Mouse (Mus musculus): ENCODE results near the gene Smco3.
"Not testable (repeated sequence)": the region's sequence is repeated elsewhere in the genome, so short reads cannot be mapped to it uniquely, and the experiment has no call there.

The Smco3 gene

DNA sequence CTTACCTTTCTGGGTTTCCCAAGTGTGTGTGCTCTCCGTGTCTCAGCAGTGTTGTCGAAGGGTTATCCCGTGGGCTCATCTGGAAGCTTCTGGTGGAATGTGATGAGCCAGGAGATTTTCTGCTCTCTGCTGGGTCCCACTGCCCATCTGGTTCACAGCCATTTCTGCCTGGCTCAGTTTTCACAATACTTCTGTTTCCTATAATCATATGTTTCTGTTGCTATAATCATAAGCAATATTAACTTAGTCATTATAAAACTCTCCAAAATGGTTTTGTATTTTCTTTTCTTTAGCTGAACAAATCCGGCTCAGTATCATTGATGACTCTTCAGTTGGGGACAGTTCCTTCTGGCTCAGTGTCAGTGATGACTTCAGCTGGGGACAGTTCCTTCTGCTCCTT, at the start of gene Smco3:
TSS of gene Smco3 (minus strand) at position 101 of the 400 bp plus-strand sequence.
- no peak for DNase-seq

DNA sequence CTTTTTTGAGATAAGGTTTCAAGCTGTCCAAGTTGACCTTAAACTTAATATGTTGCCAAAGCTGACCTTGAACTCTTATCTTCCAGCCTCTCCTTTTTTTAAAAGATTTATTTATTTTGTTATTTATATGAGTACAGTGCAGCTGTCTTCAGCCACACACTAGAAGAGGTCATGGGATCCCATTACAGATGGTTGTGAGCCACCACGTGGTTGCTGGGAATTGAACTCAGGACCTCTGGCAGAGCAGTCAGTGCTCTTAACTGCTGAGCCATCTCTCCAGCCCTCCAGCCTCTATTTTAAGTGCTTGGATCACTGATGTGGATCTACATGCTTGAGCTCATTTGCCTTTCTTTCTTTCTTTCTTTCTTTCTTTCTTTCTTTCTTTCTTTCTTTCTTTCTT, 49.5 kb upstream of the Smco3 start:
- DNase-seq, result not testable (repeated sequence)

DNA sequence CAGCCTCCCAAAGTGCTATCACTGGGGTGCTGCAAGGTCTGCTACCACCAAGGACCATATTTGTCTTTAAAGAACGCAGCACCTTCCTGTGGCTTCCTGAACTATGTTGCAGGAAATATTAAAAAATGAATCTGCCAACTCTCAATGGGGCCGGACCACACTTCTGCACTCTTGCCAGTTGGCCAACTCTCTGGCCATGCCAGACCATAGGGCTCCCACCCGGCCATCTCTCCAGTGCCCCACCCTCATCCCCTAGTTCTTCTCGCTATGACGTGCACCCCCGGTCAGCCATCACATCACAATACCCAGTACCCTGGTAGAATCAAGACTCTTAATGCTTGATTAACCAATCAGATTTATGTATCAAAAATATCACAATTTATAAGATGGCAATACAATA, 48.7 kb upstream of the Smco3 start:
- DNase-seq, result no peak

DNA sequence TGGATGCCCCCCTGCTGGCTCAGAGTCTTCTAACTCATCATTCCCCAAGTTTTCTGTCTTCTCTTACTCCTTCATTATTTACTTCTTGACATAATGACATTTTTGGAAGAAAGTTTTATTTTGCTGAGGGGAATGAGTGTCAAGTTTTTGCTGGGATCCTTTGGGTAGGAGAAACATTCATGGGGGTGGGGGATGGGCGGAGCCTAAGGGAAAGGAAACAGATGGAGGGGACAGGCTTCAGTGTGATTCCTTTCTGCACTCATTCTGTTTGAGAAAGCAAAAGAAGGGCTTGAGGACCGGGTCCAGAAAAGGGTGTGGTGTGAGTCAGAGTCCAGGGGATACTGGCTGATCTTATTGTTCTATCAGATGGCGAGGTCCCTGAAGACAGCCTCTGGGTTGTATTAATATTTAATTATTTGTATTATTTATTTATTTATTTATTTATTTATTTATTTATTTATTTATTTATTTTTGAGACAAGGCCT, 48.2 kb upstream of the Smco3 start:
- DNase-seq, result no peak

DNA sequence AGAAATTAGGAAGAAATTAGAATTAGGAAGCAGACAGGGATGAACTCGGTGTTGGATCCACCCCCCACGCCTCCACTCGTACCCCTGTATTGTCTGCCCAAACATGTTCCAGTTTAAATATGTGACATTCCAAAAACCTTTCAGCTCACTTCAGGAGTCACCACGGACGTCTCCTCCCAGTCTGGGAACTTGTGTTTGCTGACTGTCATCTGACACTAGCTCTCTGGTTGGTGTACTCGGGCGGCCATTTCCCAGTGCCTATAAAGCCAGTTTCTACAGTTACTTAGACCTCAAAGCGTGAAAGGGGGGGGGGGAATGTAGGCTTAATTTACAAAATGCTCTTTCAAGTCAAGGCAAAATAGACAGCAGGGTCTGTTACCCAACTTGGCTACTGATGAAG, 46.4 kb upstream of the Smco3 start:
- DNase-seq, result no peak

DNA sequence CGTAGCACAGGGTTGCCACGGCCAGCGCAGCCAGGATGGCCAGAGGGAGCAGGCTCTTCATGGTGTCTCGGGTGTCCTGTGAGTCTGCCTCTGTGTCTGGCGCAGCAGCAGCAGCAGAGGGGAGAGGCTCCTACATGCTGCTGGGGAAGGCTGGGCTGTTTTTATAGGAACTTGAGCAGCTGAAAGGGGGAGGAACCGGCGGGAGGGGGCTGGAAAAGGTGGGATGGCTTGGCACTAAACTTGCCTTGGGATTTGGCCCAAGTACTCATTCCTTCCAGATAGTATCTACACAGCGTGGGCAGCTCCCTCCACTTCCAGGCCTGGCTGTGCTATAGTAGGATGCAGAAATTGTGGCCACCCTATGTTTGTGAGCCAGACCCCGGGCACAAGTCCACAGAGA, 40.4 kb upstream of the Smco3 start, which contains the start of gene Mgp:
TSS of gene Mgp (minus strand) at position 154 of the 400 bp plus-strand sequence.
- DNase-seq, result no peak

DNA sequence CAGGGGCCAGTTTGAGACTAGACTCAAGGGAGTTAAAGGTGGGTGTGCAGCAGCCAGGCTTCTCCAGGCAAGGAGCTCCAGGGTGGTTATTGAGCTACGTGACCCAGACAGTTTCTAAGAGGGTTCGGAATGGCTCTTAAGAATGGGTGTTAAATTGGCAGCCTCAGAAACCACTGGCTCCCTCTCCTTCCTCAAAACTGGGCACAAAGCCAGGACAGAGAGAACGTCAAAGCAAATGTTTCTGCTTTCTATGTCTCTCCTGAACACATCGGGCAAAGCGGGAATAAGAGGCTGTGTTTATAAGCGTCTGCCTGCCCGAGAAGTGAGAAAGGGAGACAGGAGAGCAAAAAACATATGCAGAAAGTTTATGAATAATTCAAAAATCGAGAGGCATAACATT, 39.3 kb upstream of the Smco3 start:
- no peak for DNase-seq

DNA sequence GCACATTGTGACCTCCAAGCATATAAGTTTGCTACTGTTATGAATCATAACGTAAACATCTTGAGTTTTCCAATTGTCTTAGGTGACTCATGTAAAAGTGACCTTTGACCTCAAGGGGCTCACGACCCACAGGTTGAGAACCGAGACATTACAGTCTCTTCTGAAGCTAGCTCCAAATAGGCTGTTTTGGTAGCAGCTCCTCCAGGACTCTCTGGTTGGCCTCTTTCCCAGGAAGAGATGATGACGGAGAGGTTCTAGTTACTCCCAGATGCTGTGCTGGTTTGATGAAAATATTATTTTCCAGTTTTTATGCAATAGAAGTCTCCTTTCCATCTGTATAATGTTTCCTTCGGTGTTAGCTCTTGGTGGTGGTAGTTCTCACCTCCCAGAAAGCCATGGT, 33.7 kb upstream of the Smco3 start:
- no peak for DNase-seq

DNA sequence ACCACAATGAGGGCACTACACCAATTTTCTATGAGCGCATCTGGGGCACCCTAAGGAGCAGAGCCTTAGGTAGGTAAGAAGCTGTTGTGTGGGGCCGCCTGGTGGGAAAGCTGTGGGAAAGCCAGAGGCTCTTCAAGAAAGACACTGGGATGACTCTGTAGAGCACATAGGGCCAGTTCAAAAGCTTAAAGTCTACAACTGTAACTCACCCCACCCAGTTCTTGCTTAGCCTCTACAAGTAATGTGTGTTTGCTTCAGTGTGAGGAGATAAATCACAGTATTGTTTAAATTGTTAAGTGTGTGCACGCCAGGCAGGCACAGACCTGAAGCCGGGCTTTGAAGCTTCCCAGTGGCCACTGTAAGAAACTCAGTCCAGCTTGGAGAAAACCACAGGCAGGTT, 30.9 kb upstream of the Smco3 start:
- DNase-seq, result no peak

DNA sequence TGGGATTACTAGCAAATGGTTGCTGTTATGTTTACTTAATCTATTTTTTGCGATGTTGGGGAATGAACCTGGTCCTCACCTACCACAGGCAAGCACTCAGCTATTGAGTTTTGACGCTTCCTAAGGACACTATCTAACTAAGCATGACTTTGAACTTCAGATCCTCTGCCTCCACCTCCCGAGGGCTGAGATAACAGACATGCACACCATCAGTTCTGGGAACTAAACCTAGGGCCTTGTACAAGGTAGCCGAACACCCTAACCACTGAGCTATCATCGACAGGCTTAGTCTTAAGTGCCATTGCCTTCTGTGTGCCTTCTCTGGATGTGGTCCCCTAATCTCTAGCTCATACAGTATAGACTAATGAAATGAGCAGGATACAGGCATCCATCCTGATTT, 30.1 kb upstream of the Smco3 start:
- no peak for DNase-seq

DNA sequence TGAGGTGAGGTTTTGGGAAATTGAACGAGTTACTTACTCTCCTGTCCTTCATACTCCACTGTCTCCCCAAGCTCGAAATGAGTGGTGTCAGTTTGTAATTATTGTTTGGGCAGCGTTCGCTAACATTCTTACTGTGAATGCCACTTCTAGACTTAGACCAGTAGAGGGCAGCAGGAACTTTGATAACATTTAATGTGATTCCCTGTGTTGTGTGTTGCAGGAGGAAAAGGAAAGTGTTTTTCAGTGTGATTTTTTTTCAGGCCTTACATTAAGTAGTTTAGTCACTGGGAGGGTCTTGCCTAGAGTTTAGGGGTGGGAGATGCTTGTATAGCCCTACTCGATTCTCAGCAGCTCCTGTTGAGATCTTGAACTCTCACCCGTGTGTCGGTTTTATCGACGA, 25.8 kb upstream of the Smco3 start:
- DNase-seq, result no peak

DNA sequence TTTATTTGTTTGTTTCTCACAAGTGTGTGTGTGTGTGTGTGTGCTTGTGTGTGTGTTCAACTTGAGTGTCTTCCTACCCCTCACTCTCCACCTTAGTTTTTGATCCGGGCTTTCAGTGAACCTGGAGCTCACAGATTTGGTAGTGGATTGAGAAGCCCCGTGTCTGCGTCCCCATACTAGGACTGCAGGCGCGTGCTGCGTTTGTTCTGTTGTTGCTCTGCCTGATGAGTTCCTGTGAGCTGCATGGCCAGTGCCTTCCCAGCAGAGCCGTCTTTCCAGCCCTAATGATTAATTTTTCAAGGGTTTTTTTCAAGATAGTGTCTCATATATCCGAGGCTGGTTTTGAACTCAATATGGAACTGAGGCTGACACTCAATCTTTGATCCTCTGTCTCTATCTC, 23.2 kb upstream of the Smco3 start:
- peak; percentile 55 for DNase-seq

DNA sequence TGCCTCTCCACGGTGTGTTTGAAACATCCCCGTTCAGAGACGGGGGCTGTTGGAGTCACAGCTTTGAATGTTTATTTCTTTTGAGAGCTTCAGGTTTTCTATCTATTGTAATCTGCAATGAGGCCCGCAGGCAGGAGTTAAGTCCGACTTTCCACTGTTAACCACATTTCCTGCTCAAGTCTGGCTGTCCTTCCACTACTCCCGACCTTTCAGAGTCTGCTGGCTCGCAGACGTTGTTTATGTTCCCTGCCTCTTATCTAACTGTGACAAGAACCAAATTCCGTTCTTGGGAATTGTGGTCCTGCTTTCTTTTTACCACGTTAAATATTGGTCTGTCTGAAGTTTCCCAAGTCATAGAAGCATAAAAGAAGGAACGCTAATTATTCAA, 22.6 kb upstream of the Smco3 start:
- DNase-seq, result no peak

DNA sequence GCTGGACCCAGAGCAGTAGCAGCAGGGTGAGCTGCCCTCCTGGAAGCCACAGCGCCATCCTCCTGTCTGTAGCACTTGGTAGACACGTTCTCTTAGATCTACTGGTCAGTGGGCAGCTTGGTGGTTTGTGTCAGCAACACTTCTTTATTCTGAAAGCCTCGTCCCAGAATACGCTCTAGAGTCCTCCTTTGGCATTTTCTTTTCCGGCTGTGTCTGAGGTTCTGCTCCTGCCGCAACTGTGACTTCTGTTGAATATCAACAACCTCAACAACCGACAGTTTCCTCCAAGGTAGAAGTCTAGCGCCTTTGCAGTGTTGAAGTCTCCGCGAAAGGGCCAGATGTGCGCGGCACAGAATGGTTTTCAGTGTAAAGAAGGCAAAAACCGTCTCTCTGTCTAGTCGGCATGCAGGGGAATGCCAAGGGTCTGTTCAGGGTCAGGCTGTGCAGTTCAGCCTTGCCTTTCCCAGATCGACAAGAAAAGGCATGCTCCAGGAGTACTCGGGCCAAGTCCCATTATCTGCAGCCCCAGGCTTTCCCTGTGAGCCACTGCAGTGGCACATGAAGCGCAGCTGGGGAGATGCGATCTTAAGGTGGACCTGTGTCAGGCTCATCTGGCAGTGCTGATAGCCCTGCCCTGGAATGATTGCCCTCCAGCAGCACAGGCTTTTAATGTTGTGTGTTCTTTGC, 22.1 kb upstream of the Smco3 start, which contains the start of gene Art4:
TSS of gene Art4 (minus strand) at position 548 of the 687 bp plus-strand sequence.
- peak; percentile 94 for DNase-seq

DNA sequence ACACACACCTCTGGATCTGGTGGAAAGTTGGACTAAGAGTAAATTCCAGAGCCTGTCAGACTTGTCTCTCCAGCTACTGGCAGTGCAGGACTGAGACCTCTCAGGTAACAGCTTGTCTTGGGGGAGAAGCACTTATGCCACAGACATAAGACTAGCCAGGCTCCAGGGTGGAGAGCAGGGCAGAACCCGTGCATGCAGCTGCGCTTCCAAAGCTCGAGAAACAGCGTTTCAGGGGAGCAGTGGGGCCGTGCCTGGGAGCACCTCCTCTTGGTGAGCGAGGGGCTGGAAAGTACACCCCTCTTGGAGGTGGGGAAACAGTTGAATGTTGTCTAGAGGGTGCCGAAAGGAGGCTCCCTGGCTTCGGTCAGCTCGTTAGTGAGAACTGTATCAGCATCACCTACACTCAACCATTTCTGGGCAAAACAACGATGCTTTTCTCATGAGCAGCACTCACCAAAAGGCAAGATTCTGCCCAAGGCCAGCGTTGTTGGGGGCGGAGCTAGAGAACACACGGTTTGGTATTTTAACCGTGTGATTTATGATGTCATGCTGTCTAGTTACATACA, 20.9 kb upstream of the Smco3 start:
- peak; percentile 86 for DNase-seq

DNA sequence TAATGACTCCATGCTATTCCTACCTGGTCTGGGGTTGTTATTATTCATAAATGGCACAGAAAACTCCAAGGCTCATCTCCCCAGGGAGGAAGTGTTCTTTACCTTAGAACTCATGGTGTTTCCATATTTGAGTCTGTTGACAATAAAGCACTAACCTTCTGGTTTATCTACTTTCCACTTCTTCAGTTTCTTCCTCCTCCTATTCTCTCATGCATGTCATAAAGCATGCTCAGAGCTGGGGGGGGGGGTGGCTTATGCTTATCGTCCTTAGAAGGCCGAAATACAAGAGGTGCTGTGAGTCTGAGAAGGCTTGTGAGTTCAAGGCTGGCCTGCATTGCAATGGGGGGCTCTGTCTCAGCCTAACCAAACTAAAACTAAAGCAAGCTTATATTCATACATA, 19.9 kb upstream of the Smco3 start:
- peak; percentile 64 for DNase-seq

DNA sequence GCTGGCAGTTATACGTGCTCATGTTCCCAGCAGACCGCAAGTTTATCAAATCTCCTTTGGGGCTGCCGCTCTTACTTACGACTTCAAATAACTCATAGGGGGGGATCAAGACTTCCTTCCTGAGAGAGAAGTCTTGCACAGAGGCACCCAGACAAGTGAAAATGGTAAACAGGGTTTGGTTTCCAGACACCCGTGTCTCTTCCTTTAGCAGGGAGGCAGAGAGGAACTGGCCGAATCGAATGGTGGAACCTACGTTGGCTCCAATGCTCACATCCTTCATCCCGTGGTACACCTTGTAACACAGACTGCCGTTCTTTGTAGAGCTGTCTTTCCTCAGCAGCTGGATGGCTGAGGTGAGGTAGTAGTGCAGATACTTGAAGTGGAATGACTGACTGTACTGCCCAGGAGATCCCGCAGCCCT, 19.1 kb upstream of the Smco3 start:
- no peak for DNase-seq

DNA sequence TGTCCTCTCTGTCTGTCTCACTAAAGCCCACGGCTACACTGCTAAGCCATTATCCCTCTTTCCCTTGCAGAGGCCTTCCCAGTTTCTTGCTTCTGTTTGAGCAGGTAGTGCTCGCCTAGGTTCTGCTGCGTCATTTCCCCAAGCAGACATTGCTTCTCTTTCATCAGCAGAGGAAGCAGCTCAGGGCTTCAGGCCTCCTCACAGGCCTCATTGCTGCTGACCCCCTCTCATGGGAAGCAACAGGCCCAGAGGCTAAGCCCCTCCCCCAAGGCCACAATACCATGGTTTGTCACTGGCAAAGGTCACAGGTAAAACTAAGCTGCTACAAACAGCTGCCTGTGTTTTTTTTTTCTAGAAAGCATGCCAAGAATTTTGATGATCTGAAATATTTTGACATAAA, 17.5 kb upstream of the Smco3 start:
- DNase-seq, result peak; percentile 53

DNA sequence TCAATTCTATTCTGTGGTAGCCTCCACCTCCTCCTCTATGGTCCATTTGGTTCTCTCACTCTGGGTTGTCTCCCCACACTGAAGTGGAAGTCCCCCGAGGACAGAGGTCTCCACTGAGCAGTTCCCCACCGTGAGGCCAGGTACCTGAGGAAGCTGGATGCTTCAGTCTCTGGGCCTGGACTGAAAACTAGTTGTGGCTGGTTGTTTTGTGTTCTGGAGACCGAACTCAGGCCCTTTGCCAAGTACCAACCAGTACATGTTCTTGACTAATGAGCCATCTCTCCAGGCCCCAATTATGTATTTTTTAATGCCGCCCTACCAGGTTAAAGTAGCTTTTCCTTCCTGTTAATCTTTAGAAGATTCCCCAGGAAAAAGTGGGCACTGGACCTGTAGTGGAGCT, 17.1 kb upstream of the Smco3 start:
- no peak for DNase-seq

DNA sequence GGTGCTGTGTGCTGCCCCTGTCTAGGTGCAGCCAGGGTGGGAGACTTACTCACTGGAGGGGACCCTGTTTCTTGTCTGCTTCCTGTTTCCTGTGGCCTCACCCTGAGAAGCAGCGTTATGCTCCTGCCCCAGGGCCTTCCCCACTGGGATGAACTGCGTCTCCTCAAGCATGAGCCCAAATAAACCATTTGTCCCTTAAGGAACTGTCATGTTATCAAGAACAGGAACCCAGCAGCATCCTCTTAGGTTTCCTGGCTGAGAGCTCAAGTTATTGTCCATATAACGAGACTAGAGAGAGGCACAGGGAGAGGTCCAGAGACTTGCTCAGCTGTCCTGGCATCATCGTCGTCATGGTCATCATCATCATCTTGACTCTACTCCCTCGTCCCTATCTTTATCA, 15.0 kb upstream of the Smco3 start:
- no peak for DNase-seq

DNA sequence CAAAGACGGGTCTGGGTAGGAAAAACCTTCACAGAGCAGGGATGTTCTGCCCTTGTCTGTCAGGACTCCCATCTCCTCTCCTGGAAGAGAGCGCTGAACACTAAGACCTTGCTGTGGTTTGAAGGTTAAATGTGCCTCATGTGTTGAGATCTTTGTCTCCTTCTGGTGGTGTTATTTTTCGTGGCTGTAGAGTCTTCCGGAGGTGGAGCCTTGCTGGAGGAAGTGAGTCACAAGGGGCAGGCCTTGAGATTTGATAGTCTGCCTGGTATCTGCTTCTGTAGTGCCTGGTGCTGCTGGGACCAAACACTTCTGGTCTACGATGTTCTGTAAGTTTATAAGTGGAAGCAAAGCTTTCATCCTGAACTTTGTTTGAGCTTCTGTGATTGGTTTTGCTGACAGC, 13.7 kb upstream of the Smco3 start:
- no peak for DNase-seq

DNA sequence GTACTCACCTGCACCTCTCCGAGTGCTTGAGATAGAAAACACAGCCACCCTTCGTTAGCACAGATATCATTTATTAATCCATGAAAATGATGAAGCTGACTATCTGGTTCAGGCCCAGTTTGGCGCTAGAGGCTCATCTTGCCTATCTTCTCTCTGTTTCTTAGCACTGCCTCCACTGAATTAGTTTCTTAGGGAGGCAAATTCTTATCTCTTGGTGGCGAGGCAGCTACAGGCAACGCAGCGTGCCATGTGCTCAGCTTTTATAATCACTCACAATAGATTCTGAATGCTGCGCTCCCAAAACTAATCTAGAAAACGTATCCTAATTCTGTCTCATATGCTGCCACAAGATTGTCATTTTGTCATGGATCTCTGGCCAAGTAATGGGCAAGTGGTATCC, 13.1 kb upstream of the Smco3 start:
- peak; percentile 46 for DNase-seq

DNA sequence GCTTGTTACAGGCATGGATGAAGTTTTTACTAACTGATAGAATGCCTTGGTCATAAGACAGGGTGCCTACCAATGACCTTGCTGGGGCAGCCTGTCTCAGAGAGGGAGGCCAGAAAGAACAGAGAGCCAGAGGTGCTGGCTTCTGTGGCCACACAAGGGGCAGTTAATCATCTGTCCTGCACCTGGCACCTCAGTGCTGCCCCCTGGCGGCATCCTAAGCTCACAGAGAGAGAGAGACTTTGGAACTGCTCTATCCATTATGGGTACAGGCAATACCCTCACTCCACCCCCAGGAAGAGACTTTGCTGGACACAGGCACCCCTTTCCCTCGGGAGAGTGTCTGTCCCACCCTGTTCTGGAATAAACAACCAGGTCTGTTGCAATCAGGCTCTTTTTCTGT, 12.5 kb upstream of the Smco3 start:
- peak; percentile 88 for DNase-seq

DNA sequence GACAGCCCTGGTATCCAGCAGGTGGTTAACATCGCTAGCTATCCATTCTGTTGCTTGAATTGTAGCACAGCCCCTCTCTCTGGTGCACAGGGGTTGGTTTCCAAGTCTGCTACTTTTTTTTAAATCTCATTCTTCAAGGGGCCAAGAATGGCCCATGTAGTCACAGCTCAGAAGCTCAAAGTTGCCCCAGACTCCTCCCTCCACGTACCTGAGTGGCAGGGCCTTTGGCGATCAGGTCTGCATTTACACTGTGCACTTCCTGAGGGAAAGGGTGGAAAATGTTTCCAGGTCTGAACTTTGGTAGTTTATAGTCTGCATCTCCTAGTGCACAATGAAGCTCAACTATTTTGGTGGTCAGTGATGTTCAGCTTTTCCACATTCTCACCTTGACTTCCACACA, 12.0 kb upstream of the Smco3 start:
- no peak for DNase-seq

All from liver (tissue).